Mouse (Mus musculus): ENCODE measurements at regions not wholly inside any gene's neighbourhood (a gene's known extent, or its start where the extent isn't known, plus 50 kb on each side); places are given as distances from the start of the nearest gene placed in this dataset.

GRCm38 (mm10) chr16:95904531-95905165 is 86.1 kb downstream of the Psmg1 start:
- Histone ChIP-seq H3K4me3 (replicated peaks) (no peak overlapping the region), H3K4me1 (replicated peaks) (no peaks in the 10 kb centered on the region), H3K27ac (replicated peaks) (no peak overlapping the region), H3K36me3 (replicated peaks) (no peaks in the 10 kb centered on the region), H3K9ac (no peak overlapping the region), H3K9me3 (replicated peaks) (no peaks in the 10 kb centered on the region), H3K4me2 (no peak overlapping the region), H3K27me3 (no peaks in the 10 kb centered on the region)
- WGBS (ENCODE audit: insufficient replicate concordance), result 54% methylated on average over 6 of the region's 6 CpGs
- ATAC-seq (ENCODE audit: insufficient read depth), result no peak

GRCm38 (mm10) chr16:95903383-95903913 is 87.3 kb downstream of the Psmg1 start:
- Histone ChIP-seq H3K4me3 (replicated peaks) (no peak overlapping the region), H3K36me3 (replicated peaks) (no peaks in the 10 kb centered on the region), H3K9me3 (replicated peaks) (no peaks in the 10 kb centered on the region), H3K27me3 (no peaks in the 10 kb centered on the region), H3K27ac (replicated peaks) (no peak overlapping the region), H3K4me1 (replicated peaks) (no peaks in the 10 kb centered on the region), H3K4me2 (no peak overlapping the region), H3K9ac (no peak overlapping the region)
- no peak for ATAC-seq (ENCODE audit: insufficient read depth)
- WGBS (ENCODE audit: insufficient replicate concordance), result 11% methylated on average over 3 of the region's 3 CpGs

GRCm38 (mm10) chr16:95902177-95902576 is 88.6 kb downstream of the Psmg1 start:
- no peaks in the 10 kb centered on the region for H3K4me1 ChIP-seq (replicated peaks)
- no peak overlapping the region for H3K4me3 ChIP-seq (replicated peaks)
- no peaks in the 10 kb centered on the region for H3K36me3 ChIP-seq (replicated peaks)
- ATAC-seq (ENCODE audit: insufficient read depth), result no peak
- H3K9ac ChIP-seq, result no peak overlapping the region
- no peaks in the 10 kb centered on the region for H3K27me3 ChIP-seq
- WGBS (ENCODE audit: insufficient replicate concordance), result 43% methylated on average over 1 of the region's 1 CpGs
- H3K27ac ChIP-seq (replicated peaks), result no peak overlapping the region
- no peak overlapping the region for H3K4me2 ChIP-seq
- H3K9me3 ChIP-seq (replicated peaks), result no peaks in the 10 kb centered on the region

GRCm38 (mm10) chr16:95901388-95901787 is 89.4 kb downstream of the Psmg1 start:
- WGBS (ENCODE audit: insufficient replicate concordance), result 35% methylated on average over 9 of the region's 9 CpGs
- Histone ChIP-seq H3K27ac (replicated peaks) (no peak overlapping the region), H3K27me3 (no peaks in the 10 kb centered on the region), H3K4me1 (replicated peaks) (no peaks in the 10 kb centered on the region), H3K9ac (no peak overlapping the region), H3K4me3 (replicated peaks) (no peak overlapping the region), H3K4me2 (no peak overlapping the region), H3K36me3 (replicated peaks) (no peaks in the 10 kb centered on the region), H3K9me3 (replicated peaks) (no peaks in the 10 kb centered on the region)
- no peak for ATAC-seq (ENCODE audit: insufficient read depth)

- H3K4me2 ChIP-seq, result no peak overlapping the region
- 47% methylated on average over 9 of the region's 9 CpGs for WGBS (ENCODE audit: insufficient replicate concordance)
- no peaks in the 10 kb centered on the region for H3K27me3 ChIP-seq
- no peaks in the 10 kb centered on the region for H3K4me1 ChIP-seq (replicated peaks)
- no peaks in the 10 kb centered on the region for H3K9me3 ChIP-seq (replicated peaks)
- no peak overlapping the region for H3K4me3 ChIP-seq (replicated peaks)
- H3K9ac ChIP-seq, result no peak overlapping the region
- no peaks in the 10 kb centered on the region for H3K36me3 ChIP-seq (replicated peaks)
- no peak for ATAC-seq (ENCODE audit: insufficient read depth)
- H3K27ac ChIP-seq (replicated peaks), result no peak overlapping the region
Measured at GRCm38 (mm10) chr16:95900181-95900580, 90.6 kb downstream of the Psmg1 start.

- Histone ChIP-seq H3K4me3 (replicated peaks) (no peak overlapping the region), H3K27ac (replicated peaks) (no peak overlapping the region), H3K9ac (no peak overlapping the region), H3K9me3 (replicated peaks) (no peaks in the 10 kb centered on the region), H3K4me2 (no peak overlapping the region), H3K36me3 (replicated peaks) (no peaks in the 10 kb centered on the region), H3K4me1 (replicated peaks) (no peaks in the 10 kb centered on the region), H3K27me3 (no peaks in the 10 kb centered on the region)
- WGBS (ENCODE audit: insufficient replicate concordance), result 55% methylated on average over 3 of the region's 3 CpGs
- no peak for ATAC-seq (ENCODE audit: insufficient read depth)
Measured at GRCm38 (mm10) chr16:95899672-95900071, 91.1 kb downstream of the Psmg1 start.

GRCm38 (mm10) chr16:95897843-95898242 is 92.9 kb downstream of the Psmg1 start:
- H3K9me3 ChIP-seq (replicated peaks), result no peaks in the 10 kb centered on the region
- WGBS (ENCODE audit: insufficient replicate concordance), result 69% methylated on average over 7 of the region's 7 CpGs
- no peak overlapping the region for H3K4me3 ChIP-seq (replicated peaks)
- no peak overlapping the region for H3K9ac ChIP-seq
- H3K36me3 ChIP-seq (replicated peaks), result no peaks in the 10 kb centered on the region
- no peak overlapping the region for H3K4me2 ChIP-seq
- peaks cover 5% of the 10 kb centered on the region; the same call in 1 of the 2 replicates for H3K4me1 ChIP-seq (replicated peaks)
- H3K27me3 ChIP-seq, result no peaks in the 10 kb centered on the region
- ATAC-seq (ENCODE audit: insufficient read depth), result no peak
- no peak overlapping the region for H3K27ac ChIP-seq (replicated peaks)

GRCm38 (mm10) chr16:95896126-95896525 is 94.6 kb downstream of the Psmg1 start:
- Histone ChIP-seq H3K27me3 (no peaks in the 10 kb centered on the region), H3K4me2 (no peak overlapping the region), H3K36me3 (replicated peaks) (no peaks in the 10 kb centered on the region), H3K9me3 (replicated peaks) (no peaks in the 10 kb centered on the region), H3K9ac (no peak overlapping the region), H3K27ac (replicated peaks) (no peak overlapping the region), H3K4me3 (replicated peaks) (no peak overlapping the region), H3K4me1 (replicated peaks) (peaks cover 5% of the 10 kb centered on the region; the same call in 1 of the 2 replicates)
- 66% methylated on average over 6 of the region's 6 CpGs for WGBS (ENCODE audit: insufficient replicate concordance)
- ATAC-seq (ENCODE audit: insufficient read depth), result no peak

GRCm38 (mm10) chr16:95893534-95894290 is 97.0 kb downstream of the Psmg1 start:
- Histone ChIP-seq H3K9ac (no peak overlapping the region), H3K9me3 (replicated peaks) (no peaks in the 10 kb centered on the region), H3K4me2 (no peak overlapping the region), H3K27me3 (no peaks in the 10 kb centered on the region), H3K4me1 (replicated peaks) (peaks cover 5% of the 10 kb centered on the region; the same call in 1 of the 2 replicates), H3K36me3 (replicated peaks) (no peaks in the 10 kb centered on the region), H3K27ac (replicated peaks) (no peak overlapping the region), H3K4me3 (replicated peaks) (no peak overlapping the region)
- WGBS (ENCODE audit: insufficient replicate concordance), result 38% methylated on average over 6 of the region's 6 CpGs
- ATAC-seq (ENCODE audit: insufficient read depth), result no peak

- Histone ChIP-seq H3K27me3 (no peaks in the 10 kb centered on the region), H3K36me3 (replicated peaks) (no peaks in the 10 kb centered on the region), H3K9me3 (replicated peaks) (no peaks in the 10 kb centered on the region), H3K9ac (no peak overlapping the region), H3K4me2 (no peak overlapping the region), H3K4me3 (replicated peaks) (no peak overlapping the region), H3K27ac (replicated peaks) (no peak overlapping the region), H3K4me1 (replicated peaks) (peaks cover 5% of the 10 kb centered on the region; the same call in 1 of the 2 replicates)
- 56% methylated on average over 3 of the region's 3 CpGs for WGBS (ENCODE audit: insufficient replicate concordance)
- ATAC-seq (ENCODE audit: insufficient read depth), result no peak
Measured at GRCm38 (mm10) chr16:95892356-95892755, 98.4 kb downstream of the Psmg1 start.

- Histone ChIP-seq H3K9me3 (replicated peaks) (no peaks in the 10 kb centered on the region), H3K27ac (replicated peaks) (no peak overlapping the region), H3K9ac (no peak overlapping the region), H3K27me3 (no peaks in the 10 kb centered on the region), H3K4me1 (replicated peaks) (no peaks in the 10 kb centered on the region), H3K36me3 (replicated peaks) (no peaks in the 10 kb centered on the region), H3K4me3 (replicated peaks) (no peak overlapping the region), H3K4me2 (no peak overlapping the region)
- WGBS (ENCODE audit: insufficient replicate concordance), result 51% methylated on average over 1 of the region's 1 CpGs
- ATAC-seq (ENCODE audit: insufficient read depth), result no peak
Measured at GRCm38 (mm10) chr16:95886131-95886530, 104.6 kb downstream of the Psmg1 start.
